Mouse (Mus musculus) adrenal gland (tissue): ENCODE measurements around the gene Robo3.

Source experiments
- intact Hi-C: fragments of 180-260 bp; cut with DNase I; formaldehyde crosslinking; loops from one replicate; pipeline ENCODE4 v1.15.1; 2025

The Robo3 gene

DNA sequence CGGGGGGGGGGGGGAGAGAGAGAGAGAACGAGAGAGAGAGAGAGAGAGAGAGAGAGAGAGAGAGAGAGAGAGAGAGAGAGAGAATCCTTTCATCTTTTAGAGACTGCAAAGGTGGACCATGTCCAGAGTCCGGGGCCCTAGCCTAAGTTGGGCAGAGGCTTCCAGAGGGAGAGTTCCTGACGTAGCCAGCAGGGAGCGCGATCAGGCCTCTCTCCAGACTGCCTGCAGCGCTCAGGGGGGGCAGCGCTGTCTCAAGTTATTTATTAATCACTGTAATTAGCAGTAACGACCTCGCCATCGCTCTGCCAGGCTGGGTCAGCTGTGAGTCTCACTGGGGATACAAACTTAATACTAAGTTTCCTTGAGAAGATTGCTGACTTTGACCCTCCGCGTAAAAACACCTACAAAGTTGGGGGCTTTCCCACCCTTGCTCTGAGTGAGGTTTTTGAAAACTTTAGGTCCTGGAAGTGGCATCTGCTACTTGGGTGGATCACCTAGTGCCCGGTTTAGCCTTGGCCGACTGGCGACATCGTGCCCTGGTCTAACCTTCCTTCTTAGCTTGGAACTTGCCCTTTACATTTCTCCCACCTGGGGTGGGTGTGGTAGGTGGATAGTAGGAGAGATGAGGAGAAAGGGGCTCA lies 900 bp downstream of the Robo3 start:
- intact Hi-C loops: loop anchor here (10.0 kb wide), 1 partner anchor 113 kb away; no protein-coding TSS in a partner anchor

DNA sequence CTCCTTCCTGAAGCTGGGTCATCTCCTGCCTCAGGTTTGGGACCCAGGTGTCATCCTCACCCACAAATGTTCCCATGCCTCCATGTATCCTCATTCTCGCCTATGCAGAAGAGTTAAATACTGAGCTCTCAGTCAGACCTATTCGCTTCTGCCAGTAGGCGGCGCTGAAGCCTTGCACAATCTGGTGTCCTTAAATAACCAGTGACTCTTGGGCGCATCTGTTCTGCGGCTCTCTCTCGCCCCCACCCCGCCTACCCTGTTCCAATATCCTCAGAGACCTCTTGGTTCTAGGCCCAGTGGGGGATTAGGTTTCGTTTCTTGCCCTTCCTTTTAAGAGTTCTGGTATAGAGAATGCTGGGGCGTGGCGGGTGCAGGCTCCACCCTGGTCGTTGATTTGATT lies 2.5 kb downstream of the Robo3 start:
- intact Hi-C loops: loop anchor here (2.0 to 10.0 kb wide), 2 partner anchors 114 to 186 kb away; no protein-coding TSS in a partner anchor

DNA sequence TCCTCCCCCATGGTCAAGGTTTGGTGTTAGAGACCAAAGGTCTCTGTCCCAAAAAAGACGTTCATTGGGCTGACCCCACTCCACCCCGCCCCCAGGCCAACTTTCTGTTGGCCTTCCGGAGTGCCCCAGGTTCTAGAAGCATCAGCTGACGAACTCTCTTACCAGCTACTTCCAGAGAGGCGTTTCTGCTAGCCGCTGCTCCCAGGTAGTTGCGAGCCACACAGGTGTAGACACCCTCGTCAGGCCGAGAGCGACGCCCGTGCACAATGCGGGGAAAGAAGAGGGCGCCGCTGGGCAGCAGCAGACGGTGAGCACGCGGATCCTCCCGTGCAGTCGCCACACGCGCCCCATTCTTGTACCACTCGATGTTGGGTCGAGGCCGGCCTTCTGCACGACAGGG lies 3.7 kb downstream of the Robo3 start:
- intact Hi-C loops: no loop called here

DNA sequence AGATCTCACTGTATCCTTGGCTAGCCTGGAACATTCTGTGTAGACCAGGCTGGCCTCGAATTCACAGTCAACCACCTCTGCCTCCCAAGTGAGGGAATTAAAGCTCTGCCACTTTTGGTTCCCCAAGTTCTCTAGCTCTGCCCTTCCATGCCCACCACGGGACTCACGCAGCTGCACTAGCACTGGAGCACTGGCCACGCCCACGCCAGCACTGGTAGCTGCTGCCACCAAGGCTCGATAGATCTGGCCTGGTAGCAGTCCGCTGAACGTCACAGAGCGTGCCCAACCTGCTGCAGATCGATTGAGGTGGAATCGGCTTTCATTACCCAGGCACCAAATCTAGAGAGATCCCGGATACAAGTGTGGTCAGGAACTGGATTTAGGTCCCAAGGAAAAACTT lies 11.8 kb downstream of the Robo3 start:
- intact Hi-C loops: no loop called here

DNA sequence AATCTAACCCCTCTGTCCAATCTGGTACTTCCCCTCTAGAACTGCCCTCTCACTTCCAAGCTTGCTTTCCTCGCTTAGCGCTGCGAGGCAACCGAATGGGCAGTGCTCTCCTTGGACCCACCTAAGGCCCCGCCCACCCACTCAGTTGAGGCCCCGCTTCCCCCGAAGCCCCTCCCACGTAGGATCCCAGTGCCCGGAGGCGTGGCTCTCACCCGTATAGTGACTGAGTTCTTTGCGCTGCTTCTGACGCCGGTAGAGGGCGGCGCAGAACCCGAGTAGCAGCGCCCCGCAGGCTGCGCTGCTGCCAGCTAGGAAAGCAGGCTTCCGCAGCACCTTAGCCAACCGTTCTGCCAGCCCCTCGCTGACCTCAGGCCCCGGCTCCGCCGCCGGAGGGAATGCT lies 12.4 kb downstream of the Robo3 start:
- intact Hi-C loops: no loop called here

DNA sequence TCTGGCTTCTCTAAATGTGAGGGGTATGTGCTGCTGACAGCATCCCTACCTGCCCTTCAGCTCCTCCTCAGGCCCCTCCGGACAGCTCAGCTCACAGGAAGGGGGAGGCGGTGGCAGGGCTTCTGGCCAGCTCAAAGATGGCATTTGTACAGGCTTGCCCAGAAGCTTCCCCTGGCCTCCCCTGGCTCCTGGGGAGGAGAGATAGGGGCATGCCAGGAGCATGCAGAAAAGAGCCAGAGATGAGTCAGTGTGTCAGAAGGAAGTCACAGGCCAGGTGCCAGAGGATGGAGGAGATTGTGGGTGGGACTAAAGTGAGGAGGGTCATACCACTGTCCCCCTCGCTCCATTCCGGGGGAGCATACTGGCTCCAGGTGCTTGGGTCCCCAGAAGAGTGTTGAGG lies 14.3 kb downstream of the Robo3 start:
- intact Hi-C loops: no loop called here

DNA sequence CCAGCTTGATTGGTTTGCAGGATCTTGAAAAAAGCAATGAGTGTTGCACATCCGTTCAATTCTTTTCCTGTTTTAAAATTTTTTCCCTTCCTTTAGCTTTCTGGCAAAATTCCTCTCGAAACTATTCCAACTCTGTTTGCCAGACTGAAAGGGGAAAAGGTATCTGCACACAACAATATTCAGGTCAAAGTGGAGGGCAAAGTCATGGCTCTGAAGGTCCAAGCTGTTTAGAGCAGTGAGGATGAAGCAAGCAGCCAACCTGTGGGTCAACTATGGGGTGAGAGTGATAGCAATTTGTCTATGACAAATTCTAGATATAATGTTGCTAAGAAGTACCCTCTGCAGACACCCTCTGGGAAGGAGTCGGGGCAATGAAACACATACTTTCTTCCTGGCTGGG lies 18.4 kb downstream of the Robo3 start:
- intact Hi-C loops: no loop called here

DNA sequence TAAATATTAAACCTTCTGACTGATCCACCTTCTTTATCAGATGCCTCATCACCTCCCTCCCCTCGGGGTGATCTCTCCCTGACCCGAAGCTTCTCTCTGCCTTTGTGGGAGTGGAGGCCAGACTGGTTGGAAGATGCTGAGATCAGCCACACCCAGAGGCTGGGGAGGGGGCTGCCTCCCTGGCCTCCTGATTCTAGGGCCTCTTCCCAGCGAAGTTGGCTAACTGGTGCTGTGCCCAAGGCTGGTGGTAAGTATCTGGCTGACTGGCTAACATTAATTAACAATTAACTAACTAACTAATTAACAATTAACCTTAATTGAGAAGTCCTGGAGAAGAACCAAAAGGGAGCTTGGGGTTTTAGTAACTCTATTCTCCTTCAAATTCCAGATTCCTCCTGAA lies 20.1 kb downstream of the Robo3 start:
- intact Hi-C loops: no loop called here

DNA sequence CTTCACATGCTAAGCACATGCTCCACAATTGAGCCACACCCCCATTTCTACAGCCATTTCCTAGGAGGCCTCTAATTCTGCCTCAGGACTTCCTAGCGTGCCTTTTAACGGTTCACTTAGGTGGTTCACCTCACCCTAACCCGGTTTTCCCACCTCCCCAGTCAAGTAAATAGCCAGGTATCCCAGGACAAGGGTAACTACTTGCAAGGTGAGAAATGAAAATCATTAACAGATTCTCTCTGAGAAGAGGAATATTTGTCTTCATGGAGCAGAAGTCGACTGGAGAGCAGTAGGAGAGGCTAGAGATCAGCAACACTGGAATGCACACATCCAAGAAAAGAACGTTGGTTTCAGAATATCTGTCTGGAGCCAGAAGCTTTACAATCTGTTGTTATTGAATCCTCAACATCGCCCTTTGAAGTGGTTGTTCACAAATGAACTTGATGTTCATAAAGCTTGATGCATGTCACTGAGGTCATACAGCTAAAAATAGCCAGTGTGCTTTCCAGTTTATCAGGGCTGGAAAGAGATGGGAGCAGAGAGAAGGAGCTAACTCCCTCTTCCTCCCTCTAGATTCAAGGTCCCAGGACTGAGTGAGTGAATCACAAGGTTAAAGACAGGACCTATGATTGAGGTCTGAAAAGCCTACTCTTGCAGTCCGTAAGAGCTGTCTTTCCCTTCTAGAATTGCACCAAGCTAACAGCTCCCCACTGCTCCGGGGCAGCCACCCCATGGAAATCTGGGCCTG lies 23.2 kb downstream of the Robo3 start:
- intact Hi-C loops: no loop called here

DNA sequence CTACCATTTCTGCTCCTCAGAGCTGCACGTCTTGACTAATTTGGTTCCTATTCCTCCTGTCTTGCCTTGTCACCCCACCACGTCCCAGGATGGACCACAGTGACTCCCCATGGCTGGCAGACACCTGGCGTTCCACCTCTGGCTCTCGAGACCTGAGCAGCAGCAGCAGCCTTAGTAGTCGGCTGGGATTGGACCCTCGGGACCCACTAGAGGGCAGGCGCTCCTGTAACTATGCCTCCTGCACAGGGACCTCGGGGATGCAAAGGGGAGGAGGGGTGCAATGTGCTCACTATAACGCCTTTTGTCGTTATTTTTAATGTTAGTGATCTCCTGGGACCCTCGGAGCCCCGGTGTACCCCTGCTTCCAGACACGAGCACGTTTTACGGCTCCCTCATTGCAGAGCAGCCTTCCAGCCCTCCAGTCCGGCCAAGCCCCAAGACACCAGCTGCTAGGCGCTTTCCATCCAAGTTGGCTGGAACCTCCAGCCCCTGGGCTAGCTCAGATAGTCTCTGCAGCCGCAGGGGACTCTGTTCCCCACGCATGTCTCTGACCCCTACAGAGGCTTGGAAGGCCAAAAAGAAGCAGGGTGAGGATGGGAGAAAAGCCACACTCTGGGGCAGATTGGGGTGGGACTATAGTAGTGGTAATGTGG lies 25.1 kb downstream of the Robo3 start:
- intact Hi-C loops: no loop called here

DNA sequence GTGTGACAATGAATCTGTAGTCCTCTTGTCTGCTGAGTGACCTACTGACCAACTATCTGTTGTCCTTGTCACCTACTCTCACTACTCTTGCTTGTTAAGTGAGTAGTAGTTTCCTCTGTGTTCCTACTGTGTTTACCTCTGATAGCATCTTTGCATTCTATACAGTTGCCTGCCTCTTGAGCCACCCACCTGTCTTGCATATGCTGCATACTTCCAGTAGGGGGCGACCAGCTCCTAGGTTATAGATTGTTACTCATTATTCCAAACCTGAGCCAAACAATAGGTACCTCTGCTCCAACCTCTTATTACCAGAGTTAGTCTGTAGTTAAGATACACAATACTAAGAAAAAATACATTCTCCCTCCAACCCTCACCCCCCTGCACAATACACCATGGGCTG lies 26.7 kb downstream of the Robo3 start:
- intact Hi-C loops: no loop called here

DNA sequence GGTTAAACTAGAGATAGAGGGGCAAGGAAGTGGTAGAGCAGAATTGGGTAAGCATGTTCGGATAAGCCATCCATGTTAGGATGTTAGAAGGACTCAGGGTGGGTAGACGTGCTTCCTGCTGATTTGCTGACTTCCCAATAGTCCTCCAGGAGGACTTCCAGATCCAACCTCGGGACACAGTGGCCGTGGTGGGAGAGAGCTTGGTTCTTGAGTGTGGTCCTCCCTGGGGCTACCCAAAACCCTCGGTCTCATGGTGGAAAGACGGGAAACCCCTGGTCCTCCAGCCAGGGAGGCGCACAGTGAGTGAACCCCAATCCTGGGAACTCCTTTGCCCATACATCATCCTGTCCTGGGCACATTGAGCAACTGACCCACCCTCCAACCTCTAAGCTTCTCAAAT lies 30.0 kb downstream of the Robo3 start:
- intact Hi-C loops: no loop called here

DNA sequence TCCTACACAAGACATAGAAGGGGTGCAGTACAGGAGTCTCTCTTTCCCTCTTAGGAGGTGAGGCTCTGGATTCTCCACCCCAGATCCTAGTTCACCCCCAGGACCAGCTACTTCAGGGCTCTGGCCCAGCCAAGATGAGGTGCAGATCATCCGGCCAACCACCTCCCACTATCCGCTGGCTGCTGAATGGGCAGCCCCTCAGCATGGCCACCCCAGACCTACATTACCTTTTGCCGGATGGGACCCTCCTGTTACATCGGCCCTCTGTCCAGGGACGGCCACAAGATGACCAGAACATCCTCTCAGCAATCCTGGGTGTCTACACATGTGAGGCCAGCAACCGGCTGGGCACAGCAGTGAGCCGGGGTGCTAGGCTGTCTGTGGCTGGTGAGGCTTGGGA lies 30.5 kb downstream of the Robo3 start:
- intact Hi-C loops: no loop called here

DNA sequence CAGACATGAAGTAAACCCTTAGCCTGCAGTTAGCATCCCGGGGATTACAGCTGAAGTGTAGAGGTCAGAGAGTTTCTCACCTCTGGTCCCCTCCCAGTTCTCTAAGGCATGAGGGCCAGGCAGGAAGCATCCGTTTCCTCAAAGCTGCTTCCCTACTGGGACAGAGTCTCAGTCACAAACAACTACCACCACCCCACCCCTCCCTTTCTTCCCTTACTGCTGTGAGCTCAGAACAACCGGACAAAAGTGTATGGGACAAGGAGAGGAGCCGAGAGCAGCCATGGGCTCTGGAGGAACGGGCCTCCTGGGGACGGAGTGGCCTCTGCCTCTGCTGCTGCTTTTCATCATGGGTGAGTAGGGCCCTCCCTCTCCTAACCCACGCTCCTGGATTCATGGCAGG lies 31.2 kb downstream of the Robo3 start, which contains the start of gene Robo4:
Gene Robo4 (plus strand): TSS at position 96 of the 400 bp plus-strand sequence.
- intact Hi-C loops: no loop called here

DNA sequence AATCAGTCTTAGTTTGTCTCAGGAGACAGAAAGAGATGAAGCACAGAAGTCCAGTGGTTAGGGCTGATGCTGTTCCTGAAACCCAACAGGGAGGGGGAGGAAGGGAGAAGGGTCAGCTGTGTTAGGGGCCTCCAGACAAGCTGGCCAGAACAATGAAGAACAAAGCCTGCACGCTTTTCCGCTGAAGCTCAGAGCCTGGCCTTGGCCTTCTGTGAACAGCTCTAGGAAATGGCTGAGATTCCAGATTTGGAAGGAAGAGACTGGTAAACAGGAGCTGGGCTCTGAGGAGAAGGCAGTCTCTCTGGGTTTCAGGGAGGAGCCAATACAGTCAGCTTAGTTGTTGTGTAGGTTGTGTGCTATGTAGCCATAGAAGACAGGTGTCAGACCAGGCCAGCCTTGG lies 32.5 kb downstream of the Robo3 start:
- intact Hi-C loops: no loop called here

DNA sequence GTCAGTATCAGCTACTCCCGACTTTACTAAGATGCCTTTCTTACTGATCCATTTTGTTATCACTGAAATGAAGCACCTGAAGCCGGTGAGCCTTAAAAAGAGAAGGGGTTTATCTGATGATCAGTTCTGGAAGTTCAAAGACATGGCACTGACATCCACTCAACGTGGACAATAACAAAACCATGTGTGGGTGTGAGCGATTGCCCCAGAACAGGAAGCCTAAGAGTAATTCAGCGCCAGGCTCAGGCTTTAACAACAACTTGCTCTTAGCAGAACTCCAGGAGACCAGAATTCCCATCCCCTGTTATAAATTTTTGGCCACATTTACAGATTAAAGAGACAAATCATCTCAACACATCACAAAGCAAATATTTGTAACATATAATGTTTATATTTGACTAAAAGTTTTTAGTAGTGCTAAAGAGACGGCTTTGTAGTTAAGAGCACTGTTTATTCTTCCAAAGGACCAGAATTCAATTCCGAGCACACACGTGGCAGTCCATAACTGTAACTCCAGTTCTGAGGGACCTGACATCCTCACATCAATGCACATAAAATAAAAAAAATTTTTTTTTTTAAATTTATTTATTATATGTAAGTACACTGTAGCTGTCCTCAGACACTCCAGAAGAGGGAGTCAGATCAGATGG lies 39.4 kb downstream of the Robo3 start:
- intact Hi-C loops: no loop called here

DNA sequence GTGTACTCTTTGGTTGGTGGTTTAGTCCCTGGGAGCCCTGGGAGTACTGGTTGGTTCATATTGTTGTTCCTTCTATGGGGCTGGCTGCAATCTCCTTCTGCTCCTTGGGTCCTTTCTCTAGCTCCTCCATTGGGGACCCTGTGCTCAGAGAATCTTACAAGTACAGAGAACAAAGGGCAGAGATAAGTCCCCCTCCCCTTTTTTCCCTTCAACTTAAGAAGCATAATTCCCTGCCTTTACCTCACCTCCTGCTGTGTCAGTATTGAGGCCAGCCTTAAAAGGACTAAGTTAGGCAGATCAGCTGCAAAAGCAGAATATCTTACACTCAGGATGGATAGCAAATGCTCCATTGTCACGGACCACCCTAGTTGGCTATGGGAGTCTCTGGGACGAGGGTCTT lies 41.0 kb downstream of the Robo3 start:
- intact Hi-C loops: no loop called here

DNA sequence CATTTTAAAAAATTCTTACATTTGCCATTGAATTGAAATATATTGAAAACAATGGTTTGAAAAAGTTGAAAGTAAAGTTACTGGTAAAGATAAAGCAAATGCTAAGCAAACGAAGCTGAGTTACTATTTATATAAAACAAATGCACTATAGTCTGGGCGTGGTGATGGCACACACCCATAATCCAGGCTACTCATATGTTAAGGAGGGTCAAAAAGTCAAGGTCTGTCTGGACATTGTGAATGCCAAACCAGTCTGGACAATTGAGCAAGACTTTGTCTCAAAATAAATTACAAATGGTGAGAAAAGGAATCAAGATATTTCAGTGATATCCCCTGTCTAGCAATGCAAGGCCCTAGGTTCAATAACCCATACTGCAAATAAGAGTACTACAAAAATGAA lies 42.2 kb downstream of the Robo3 start:
- intact Hi-C loops: no loop called here

DNA sequence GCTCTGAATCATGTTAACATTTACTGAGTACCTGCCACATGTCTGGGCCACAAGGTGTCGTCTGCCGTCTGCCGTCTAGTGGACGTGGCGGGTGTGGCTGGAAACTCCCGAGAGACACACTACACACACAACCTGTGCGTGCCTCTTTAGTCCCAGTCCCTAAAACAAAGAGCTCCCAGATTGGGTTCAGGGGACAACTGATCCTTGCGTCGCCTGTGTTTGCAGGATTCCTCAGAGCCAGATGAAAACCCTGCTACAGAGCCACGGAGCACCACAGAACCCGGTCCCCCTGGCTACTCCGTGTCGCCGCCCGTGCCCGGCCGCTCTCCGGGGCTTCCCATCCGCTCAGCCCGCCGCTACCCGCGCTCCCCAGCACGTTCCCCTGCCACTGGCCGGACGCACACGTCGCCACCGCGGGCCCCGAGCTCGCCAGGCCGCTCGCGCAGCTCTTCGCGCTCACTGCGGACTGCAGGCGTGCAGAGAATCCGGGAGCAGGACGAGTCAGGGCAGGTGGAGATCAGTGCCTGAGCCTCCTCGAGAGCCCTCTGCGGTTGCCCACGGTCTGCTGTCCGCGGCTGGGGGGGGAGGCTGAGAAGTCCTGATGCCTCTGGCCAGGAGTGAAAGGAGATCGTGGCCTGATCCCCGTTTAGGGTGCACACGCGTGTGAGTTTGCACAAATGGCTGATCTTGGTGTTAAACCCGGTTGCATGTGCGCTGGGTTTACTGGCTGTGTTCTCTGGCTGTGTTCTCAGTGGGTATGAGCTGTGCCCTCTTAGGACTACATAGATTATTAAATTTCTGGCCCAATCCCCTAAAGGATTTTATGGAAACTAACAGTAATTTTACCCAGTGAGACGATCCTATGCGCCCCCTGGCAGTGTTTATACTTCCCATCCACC lies 48.5 kb downstream of the Robo3 start:
- intact Hi-C loops: no loop called here

DNA sequence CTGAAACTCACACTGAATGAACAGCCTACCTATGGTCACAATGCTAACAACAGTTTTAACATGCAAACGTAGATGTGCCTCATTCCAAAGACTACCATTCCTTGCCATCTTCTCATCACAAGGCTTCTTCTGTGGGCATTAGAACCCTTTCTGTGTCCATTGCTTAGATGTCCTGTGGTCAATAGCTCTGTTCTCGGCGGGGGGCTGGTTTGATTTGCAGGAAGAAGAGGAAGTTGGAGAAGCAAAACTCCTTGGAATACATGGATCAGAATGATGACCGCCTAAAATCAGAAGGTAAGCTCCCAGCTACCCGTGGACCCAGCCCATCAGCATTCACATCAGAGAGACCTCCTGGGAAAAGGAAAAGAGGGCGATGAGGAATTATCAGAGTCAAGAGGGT lies 49.9 kb downstream of the Robo3 start:
- intact Hi-C loops: no loop called here

DNA sequence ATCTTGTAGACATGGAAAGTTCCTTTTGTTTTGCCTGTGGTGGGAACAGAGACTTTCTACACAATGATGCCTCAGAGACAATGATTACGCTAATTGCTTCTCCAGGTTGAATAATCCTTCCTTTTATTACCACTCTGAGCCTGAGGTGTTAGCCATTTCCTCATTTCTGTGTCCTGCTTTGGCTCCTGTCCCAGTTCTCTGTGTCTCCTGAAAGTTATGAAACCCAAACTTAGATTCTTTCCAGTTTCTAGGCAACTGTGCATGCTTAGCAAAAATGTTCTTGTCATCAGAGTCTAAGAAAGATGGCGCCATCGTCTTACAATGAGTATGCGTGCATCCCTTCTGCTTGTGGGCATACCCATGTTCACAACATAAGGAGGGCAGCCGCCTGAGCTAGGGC lies 57.3 kb downstream of the Robo3 start:
- intact Hi-C loops: no loop called here
